Mouse (Mus musculus): ENCODE data around the gene Rhot2. TPM values are rescaled to one million over a fixed set of nuclear protein-coding genes. Genes with fewer than 3 reads are reported as not detected.
"Not testable (repeated sequence)": the region's sequence is repeated elsewhere in the genome, so short reads cannot be mapped to it uniquely, and the experiment has no call there.

The Rhot2 gene
- polyA plus RNA-seq, 1 experiment from 2014 or later, result 23.5 TPM

DNA sequence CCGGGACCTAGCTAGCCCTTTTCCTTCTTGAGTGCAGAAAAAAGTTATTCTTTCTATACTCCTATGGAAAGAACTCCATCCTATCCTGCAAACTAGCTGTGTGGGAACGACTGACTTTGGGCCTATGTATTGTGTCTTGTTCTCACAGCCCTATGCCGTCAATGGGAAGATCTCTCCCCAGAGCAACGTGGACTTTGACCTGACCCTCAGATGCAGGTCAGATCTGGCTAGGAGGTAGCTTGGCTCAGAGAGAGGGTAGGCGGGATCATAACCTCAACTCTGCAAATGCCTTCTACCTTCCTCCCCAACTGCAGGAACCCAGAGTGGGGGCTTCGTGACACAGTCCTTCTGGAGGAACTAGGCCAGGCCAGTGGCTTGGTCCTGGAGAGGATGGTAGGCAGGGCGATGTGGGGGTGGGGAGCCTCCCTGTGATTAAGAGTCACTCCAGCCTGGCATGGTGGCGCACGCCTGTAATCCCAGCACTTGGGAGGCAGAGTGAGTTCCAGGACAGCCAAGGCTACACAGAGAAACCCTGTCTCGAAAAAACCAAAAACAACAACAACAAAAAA is 31.8 kb upstream of the Rhot2 start:
- no peak for ATAC-seq (ENCODE audit: insufficient read depth, low FRiP score)
- Histone ChIP-seq H3K27ac (ENCODE audit: low read length) (no peak overlapping the region), H3K4me2 (ENCODE audit: low read depth, low read length) (peak overlapping the region; percentile 90), H3K27me3 (ENCODE audit: control insufficient read depth, insufficient read depth, low read length) (no peaks in the 10 kb centered on the region), H3K9me3 (replicated peaks; ENCODE audit: control insufficient read depth, low read length) (no peaks in the 10 kb centered on the region), H3K4me1 (ENCODE audit: control insufficient read depth, insufficient read depth, low read length) (peaks cover 27% of the 10 kb centered on the region), H3K4me3 (replicated peaks; ENCODE audit: low read length) (peak overlapping the region; percentile 93), H3K36me3 (ENCODE audit: control insufficient read depth, insufficient read depth, low read length) (peaks cover 7% of the 10 kb centered on the region; the same call in 1 of the 2 replicates), H3K9ac (ENCODE audit: low read length) (peak overlapping the region; percentile 85)
- 58% methylated on average over 10 of the region's 10 CpGs for WGBS

- Histone ChIP-seq H3K36me3 (ENCODE audit: control insufficient read depth, insufficient read depth, low read length) (peaks cover 7% of the 10 kb centered on the region; the same call in 1 of the 2 replicates), H3K9me3 (replicated peaks; ENCODE audit: control insufficient read depth, low read length) (no peaks in the 10 kb centered on the region), H3K27me3 (ENCODE audit: control insufficient read depth, insufficient read depth, low read length) (no peaks in the 10 kb centered on the region), H3K27ac (ENCODE audit: low read length) (peak overlapping the region; percentile 97), H3K4me3 (replicated peaks; ENCODE audit: low read length) (peak overlapping the region; percentile 93), H3K9ac (ENCODE audit: low read length) (peak overlapping the region; percentile 85), H3K4me2 (ENCODE audit: low read depth, low read length) (peak overlapping the region; percentile 90), H3K4me1 (ENCODE audit: control insufficient read depth, insufficient read depth, low read length) (peaks cover 19% of the 10 kb centered on the region)
- peak; percentile 93 for ATAC-seq (ENCODE audit: insufficient read depth, low FRiP score)
- under 1% methylated on average over 59 of the region's 59 CpGs for WGBS
Measured at GRCm38 (mm10) chr17:25875171-25876136, 30.8 kb upstream of the Rhot2 start.

DNA sequence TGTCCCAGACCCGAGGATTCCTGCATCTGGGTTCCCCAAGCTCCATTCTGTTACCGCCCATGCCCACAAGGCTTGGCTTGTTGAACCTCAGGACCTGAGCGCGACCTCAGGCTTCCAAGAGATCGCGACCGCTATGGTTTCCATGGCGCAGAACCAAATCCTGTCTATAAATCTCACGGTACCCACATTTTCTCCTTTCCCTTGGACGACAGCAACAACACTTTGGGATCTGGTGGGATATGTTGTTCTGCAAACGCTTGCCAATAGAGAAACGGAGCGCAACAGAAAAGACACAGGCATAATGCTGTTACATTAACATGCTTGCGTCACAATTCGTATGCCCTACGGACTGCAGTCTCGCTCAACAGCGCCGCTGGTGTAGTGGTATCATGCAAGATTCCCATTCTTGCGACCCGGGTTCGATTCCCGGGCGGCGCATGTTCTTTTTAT is 30.1 kb upstream of the Rhot2 start, which contains the start of gene Mettl26:
Gene Mettl26, plus strand, starts transcription at position 354 of the 450 bp plus-strand sequence.
- Histone ChIP-seq H3K9ac (ENCODE audit: low read length) (peak within 1 kb of the TSS; percentile 85), H3K36me3 (ENCODE audit: control insufficient read depth, insufficient read depth, low read length) (peaks cover 7% of the 10 kb centered on the region; the same call in 1 of the 2 replicates), H3K9me3 (replicated peaks; ENCODE audit: control insufficient read depth, low read length) (no peaks in the 10 kb centered on the region), H3K27me3 (ENCODE audit: control insufficient read depth, insufficient read depth, low read length) (no peaks in the 10 kb centered on the region), H3K4me2 (ENCODE audit: low read depth, low read length) (peak within 1 kb of the TSS; percentile 90), H3K27ac (ENCODE audit: low read length) (peak within 1 kb of the TSS; percentile 97), H3K4me1 (ENCODE audit: control insufficient read depth, insufficient read depth, low read length) (peaks cover 16% of the 10 kb centered on the region), H3K4me3 (replicated peaks; ENCODE audit: low read length) (peak within 1 kb of the TSS; percentile 93)
- under 1% methylated on average over 25 of the region's 25 CpGs for WGBS
- ATAC-seq (ENCODE audit: insufficient read depth, low FRiP score), result peak; percentile 84

DNA sequence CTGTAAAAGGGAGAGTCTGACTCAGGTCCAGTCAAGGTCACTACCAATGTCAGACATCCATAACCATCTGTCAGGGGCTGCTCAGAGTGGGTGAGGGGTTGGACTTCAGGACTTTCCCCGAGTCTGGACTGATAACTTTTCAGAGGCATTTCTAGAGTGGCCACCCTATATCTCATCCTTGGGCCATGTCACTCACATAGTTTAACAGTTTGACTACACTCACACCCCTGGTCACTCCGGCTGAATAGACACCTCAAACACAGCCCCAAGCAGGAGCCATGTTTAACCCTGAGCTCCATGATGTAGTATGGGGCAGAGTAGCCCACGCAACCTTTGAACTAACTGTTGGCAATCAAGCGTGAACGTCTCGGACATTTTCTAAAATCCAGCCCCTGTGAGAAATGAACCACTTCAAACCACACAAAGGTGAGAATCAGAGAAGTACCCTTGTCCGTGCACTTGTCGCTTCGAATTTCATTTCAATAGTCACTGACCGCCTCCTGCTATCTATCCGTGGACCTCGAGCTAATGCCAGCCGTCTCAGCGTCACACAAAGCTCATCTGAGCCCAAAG is 29.6 kb upstream of the Rhot2 start:
- Histone ChIP-seq H3K4me1 (ENCODE audit: control insufficient read depth, insufficient read depth, low read length) (peaks cover 16% of the 10 kb centered on the region), H3K27ac (ENCODE audit: low read length) (peak overlapping the region; percentile 97), H3K4me3 (replicated peaks; ENCODE audit: low read length) (peak overlapping the region; percentile 93), H3K9me3 (replicated peaks; ENCODE audit: control insufficient read depth, low read length) (no peaks in the 10 kb centered on the region), H3K4me2 (ENCODE audit: low read depth, low read length) (peak overlapping the region; percentile 90), H3K36me3 (ENCODE audit: control insufficient read depth, insufficient read depth, low read length) (peaks cover 7% of the 10 kb centered on the region; the same call in 1 of the 2 replicates), H3K9ac (ENCODE audit: low read length) (peak overlapping the region; percentile 85), H3K27me3 (ENCODE audit: control insufficient read depth, insufficient read depth, low read length) (no peaks in the 10 kb centered on the region)
- ATAC-seq (ENCODE audit: insufficient read depth, low FRiP score), result no peak
- 4% methylated on average over 14 of the region's 14 CpGs for WGBS

DNA sequence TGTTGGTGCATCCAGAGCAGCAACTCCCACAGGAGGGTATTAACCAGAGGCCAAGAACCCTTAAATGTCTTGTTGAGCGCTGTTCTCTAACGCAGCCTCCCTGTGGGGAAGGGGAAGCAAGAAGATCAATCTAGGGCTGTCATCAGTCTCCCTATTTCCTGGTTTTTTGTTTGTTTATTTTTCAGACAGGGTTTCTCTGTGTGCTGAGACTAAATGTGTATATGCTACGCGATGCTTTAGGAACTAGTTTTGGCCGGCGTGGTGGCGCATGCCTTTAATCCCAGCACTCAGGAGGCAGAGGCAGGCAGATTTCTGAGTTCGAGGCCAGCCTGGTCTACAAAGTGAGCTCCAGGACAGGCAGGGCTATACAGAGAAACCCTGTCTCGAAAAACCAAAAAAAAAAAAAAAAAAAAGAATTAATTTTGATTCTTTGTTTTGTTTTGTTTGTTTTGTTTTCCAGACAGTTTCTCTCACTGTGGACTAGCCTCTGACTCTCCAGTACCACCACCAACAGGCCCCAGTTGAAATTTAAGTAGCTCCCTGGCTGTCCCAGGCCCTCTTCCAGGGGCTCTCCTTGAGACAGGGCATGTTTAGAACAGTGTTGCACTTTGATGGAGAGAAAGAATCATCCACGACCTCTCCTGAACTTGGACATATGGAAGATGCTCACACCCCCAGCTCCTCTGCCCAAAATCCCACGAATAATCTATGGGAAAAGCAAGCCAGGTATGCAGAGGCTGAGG is 28.9 kb upstream of the Rhot2 start:
- H3K9ac ChIP-seq (ENCODE audit: low read length), result peak overlapping the region; percentile 85
- H3K36me3 ChIP-seq (ENCODE audit: control insufficient read depth, insufficient read depth, low read length), result peaks cover 7% of the 10 kb centered on the region; the same call in 1 of the 2 replicates
- 73% methylated on average over 11 of the region's 11 CpGs for WGBS
- no peaks in the 10 kb centered on the region for H3K27me3 ChIP-seq (ENCODE audit: control insufficient read depth, insufficient read depth, low read length)
- no peak overlapping the region for H3K27ac ChIP-seq (ENCODE audit: low read length)
- peak overlapping the region; percentile 93; the same call in 1 of the 2 replicates for H3K4me3 ChIP-seq (replicated peaks; ENCODE audit: low read length)
- H3K4me1 ChIP-seq (ENCODE audit: control insufficient read depth, insufficient read depth, low read length), result peaks cover 16% of the 10 kb centered on the region
- no peaks in the 10 kb centered on the region for H3K9me3 ChIP-seq (replicated peaks; ENCODE audit: control insufficient read depth, low read length)
- H3K4me2 ChIP-seq (ENCODE audit: low read depth, low read length), result peak overlapping the region; percentile 90; the same call in 1 of the 2 replicates
- ATAC-seq (ENCODE audit: insufficient read depth, low FRiP score), result no peak

GRCm38 (mm10) chr17:25872676-25873075 is 28.0 kb upstream of the Rhot2 start:
- no peaks in the 10 kb centered on the region for H3K9me3 ChIP-seq (replicated peaks; ENCODE audit: control insufficient read depth, low read length)
- peaks cover under 1% of the 10 kb centered on the region; the same call in 1 of the 2 replicates for H3K36me3 ChIP-seq (ENCODE audit: control insufficient read depth, insufficient read depth, low read length)
- ATAC-seq (ENCODE audit: insufficient read depth, low FRiP score), result no peak
- H3K4me2 ChIP-seq (ENCODE audit: low read depth, low read length), result no peak overlapping the region
- H3K27me3 ChIP-seq (ENCODE audit: control insufficient read depth, insufficient read depth, low read length), result no peaks in the 10 kb centered on the region
- H3K4me1 ChIP-seq (ENCODE audit: control insufficient read depth, insufficient read depth, low read length), result peaks cover 21% of the 10 kb centered on the region
- WGBS, result 78% methylated on average over 3 of the region's 3 CpGs
- no peak overlapping the region for H3K4me3 ChIP-seq (replicated peaks; ENCODE audit: low read length)
- no peak overlapping the region for H3K9ac ChIP-seq (ENCODE audit: low read length)
- H3K27ac ChIP-seq (ENCODE audit: low read length), result no peak overlapping the region

- H3K4me2 ChIP-seq (ENCODE audit: low read depth, low read length); H3K9ac ChIP-seq (ENCODE audit: low read length); H3K27me3 ChIP-seq (ENCODE audit: control insufficient read depth, insufficient read depth, low read length); H3K36me3 ChIP-seq (ENCODE audit: control insufficient read depth, insufficient read depth, low read length); H3K27ac ChIP-seq (ENCODE audit: low read length); ATAC-seq (ENCODE audit: insufficient read depth, low FRiP score); H3K9me3 ChIP-seq (replicated peaks; ENCODE audit: control insufficient read depth, low read length); H3K4me3 ChIP-seq (replicated peaks; ENCODE audit: low read length): not testable (repeated sequence)
- peaks cover 23% of the 10 kb centered on the region for H3K4me1 ChIP-seq (ENCODE audit: control insufficient read depth, insufficient read depth, low read length)
Measured at GRCm38 (mm10) chr17:25871566-25871965, 26.9 kb upstream of the Rhot2 start.

DNA sequence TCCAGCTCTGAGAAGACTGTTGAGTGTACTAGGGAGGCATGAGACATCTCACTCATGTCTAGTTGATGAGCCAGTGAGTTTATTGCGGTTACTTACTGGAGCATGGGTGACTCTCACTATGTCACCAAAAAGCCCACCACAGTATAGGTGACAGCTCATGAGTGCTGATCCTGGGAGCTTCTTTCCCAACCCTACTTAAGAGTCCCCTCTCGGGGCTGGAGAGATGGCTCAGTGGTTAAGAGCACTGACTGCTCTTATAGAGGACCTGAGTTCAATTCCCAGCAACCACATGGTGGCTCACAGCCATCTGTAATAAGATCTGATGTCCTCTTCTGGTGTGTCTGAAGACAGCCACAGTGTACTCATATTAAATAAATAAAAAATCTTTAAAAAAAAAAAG is 25.3 kb upstream of the Rhot2 start:
- Histone ChIP-seq H3K27me3 (ENCODE audit: control insufficient read depth, insufficient read depth, low read length) (no peaks in the 10 kb centered on the region), H3K27ac (ENCODE audit: low read length) (no peak overlapping the region), H3K4me3 (replicated peaks; ENCODE audit: low read length) (no peak overlapping the region), H3K36me3 (ENCODE audit: control insufficient read depth, insufficient read depth, low read length) (no peaks in the 10 kb centered on the region), H3K4me1 (ENCODE audit: control insufficient read depth, insufficient read depth, low read length) (peaks cover 15% of the 10 kb centered on the region), H3K9me3 (replicated peaks; ENCODE audit: control insufficient read depth, low read length) (no peaks in the 10 kb centered on the region), H3K4me2 (ENCODE audit: low read depth, low read length) (no peak overlapping the region), H3K9ac (ENCODE audit: low read length) (no peak overlapping the region)
- 88% methylated on average over 2 of the region's 2 CpGs for WGBS
- ATAC-seq (ENCODE audit: insufficient read depth, low FRiP score), result no peak

Measured in stomach, embryonic 16.5 days (tissue).